Mouse (Mus musculus): ENCODE results near the gene Lmln. TPM values are rescaled to one million over a fixed set of nuclear protein-coding genes. Genes with fewer than 3 reads are reported as not detected.
"Not testable (repeated sequence)": the region's sequence is repeated elsewhere in the genome, so short reads cannot be mapped to it uniquely, and the experiment has no call there.

Gene Lmln
- polyA plus RNA-seq, 1 experiment, result 11.4 TPM

DNA sequence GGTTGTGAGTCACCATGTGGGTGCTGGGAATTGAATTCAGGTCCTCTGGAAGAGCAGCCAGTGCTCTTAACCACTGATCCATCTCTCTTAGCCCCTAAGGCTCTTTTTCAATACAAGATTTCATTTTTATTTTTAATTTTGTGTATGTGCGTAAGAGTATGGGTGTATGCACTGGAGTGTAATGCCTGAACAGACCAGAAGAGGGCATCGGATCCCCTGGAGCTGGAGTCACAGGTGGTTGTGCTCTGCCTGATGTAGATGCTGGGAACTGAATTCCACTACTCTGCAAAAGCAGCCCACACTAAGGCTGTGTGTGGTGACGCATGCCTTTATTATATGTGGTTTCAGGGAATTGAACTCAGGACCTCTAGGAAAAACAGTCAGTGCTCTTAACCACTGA, 83.9 kb downstream of the Lmln start:
- TF ChIP-seq POLR2A (IDR thresholded peaks at IDR 0.05; ENCODE audit: extremely low read depth, insufficient read depth, low read length) (no peak), CTCF (IDR thresholded peaks at IDR 0.05; ENCODE audit: extremely low read depth, insufficient read depth, low read length) (no peak)
- Histone ChIP-seq H3K4me1 (ENCODE audit: control insufficient read depth, insufficient read depth, low read length) (no peaks in the 10 kb centered on the region), H3K27ac (ENCODE audit: insufficient read depth, low read length) (no peak overlapping the region), H3K4me3 (ENCODE audit: insufficient read depth, low read length) (no peak overlapping the region)

DNA sequence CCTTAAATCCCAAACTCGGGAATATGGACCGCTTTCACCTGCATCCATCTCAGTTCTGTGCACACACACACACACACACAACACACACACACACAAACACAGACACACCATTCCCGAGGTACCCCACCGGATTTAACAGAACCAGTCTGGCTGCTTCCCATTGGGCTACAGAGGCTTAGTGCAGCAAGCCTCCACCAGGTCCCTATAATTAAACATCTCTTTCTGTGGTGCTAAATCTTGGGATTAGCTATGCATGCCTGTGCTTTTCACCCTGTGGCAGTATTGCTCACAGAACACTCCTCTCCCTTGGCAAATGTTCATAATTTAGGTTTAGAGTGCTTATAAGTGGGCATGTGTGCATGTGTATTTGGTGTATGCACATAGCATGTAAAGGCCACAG, 85.8 kb downstream of the Lmln start:
- no peak for TF ChIP-seq POLR2A (IDR thresholded peaks at IDR 0.05; ENCODE audit: extremely low read depth, insufficient read depth, low read length)
- no peak for TF ChIP-seq CTCF (IDR thresholded peaks at IDR 0.05; ENCODE audit: extremely low read depth, insufficient read depth, low read length)
- no peak overlapping the region for H3K27ac ChIP-seq (ENCODE audit: insufficient read depth, low read length)
- H3K4me3 ChIP-seq (ENCODE audit: insufficient read depth, low read length), result no peak overlapping the region

DNA sequence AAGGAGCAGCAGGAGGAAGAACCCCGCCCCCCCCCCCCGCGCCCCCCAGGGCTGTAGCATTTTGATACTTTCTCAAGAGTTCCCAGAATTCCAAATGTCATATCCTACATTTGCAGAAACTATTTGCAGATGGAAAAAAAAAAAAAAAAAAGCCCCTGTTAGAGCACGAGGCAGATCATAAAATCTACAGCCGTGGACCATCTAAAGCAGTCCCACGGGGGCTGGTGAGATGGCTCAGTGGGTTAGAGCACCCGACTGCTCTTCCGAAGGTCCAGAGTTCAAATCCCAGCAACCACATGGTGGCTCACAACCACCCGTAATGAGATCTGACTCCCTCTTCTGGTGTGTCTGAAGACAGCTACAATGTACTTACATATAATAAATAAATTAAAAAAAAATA, 88.6 kb downstream of the Lmln start:
- H3K4me3 ChIP-seq (ENCODE audit: insufficient read depth, low read length); H3K27ac ChIP-seq (ENCODE audit: insufficient read depth, low read length); H3K4me1 ChIP-seq (ENCODE audit: control insufficient read depth, insufficient read depth, low read length): not testable (repeated sequence)

More for the DNA sequence above, 85.8 kb downstream of the Lmln start:
- peaks cover 5% of the 10 kb centered on the region for H3K4me1 ChIP-seq (ENCODE audit: control insufficient read depth, insufficient read depth, low read length)

DNA sequence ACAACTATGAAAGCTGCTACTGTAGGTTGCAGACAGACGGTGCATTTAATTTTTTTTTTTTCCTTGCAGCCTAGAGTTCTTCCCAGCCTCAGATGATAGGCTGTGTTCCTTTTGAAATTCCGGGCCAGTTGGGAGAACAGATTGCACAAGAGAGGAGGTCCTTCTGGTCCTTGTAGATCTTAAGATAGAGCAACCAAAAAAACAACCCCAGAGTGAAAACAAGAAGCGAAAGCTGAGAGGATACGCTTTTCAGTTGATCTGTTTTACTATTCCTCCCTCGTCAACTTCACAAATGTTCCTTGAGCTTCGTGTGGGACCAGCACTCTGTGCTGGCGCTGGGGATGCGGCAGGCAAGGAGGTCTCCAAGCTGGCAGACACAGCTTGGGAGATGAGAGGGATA, 89.2 kb downstream of the Lmln start:
- Histone ChIP-seq H3K4me1 (ENCODE audit: control insufficient read depth, insufficient read depth, low read length) (peaks cover 5% of the 10 kb centered on the region), H3K27ac (ENCODE audit: insufficient read depth, low read length) (no peak overlapping the region), H3K4me3 (ENCODE audit: insufficient read depth, low read length) (no peak overlapping the region)
- TF ChIP-seq POLR2A (IDR thresholded peaks at IDR 0.05; ENCODE audit: extremely low read depth, insufficient read depth, low read length), result no peak
- no peak for TF ChIP-seq CTCF (IDR thresholded peaks at IDR 0.05; ENCODE audit: extremely low read depth, insufficient read depth, low read length)

DNA sequence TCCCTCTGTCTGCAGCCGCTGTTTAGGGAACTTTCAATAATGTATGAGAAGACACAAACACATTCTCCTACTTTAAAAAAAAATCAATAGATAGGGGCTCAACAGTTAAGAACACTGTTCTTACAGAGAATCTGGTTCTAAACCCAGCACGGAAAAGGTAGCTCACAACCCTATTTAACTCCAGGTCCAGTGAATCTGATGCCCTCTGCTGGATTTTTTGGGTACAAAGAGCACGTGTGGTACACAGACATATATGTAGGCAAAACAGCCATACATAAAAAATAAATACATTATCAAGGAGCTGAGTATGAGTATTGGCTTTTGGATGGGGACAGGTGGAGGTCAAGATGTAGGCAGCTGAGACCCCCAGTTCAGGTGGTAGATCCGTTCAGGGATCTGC, 92.7 kb downstream of the Lmln start:
- TF ChIP-seq POLR2A (IDR thresholded peaks at IDR 0.05; ENCODE audit: extremely low read depth, insufficient read depth, low read length), result no peak
- TF ChIP-seq CTCF (IDR thresholded peaks at IDR 0.05; ENCODE audit: extremely low read depth, insufficient read depth, low read length), result peak; percentile 35; the same call in 1 of the 2 replicates
- Histone ChIP-seq H3K27ac (ENCODE audit: insufficient read depth, low read length) (no peak overlapping the region), H3K4me3 (ENCODE audit: insufficient read depth, low read length) (no peak overlapping the region), H3K4me1 (ENCODE audit: control insufficient read depth, insufficient read depth, low read length) (peaks cover 8% of the 10 kb centered on the region)

DNA sequence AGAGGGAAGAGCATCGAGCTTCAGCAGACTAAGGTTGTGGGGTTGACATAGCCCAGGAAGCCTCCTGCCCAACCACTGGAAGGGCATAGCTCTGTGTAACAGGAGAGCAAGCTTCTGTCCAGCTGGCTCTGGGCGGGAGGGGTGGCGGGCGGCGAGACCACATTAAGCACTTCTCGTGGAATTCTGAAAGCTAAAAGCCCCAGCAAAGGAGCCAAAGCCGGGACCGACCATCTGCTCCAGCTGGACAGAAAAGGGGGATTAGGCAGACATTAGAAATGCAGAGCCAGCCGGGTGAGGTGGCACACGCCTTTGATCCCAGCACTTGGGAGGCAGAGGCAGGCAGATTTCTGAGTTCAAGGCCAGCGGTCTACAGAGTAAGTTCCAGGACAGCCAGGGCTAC, 95.7 kb downstream of the Lmln start:
- no peak for TF ChIP-seq CTCF (IDR thresholded peaks at IDR 0.05; ENCODE audit: extremely low read depth, insufficient read depth, low read length)
- no peak for TF ChIP-seq POLR2A (IDR thresholded peaks at IDR 0.05; ENCODE audit: extremely low read depth, insufficient read depth, low read length)
- peaks cover 4% of the 10 kb centered on the region for H3K4me1 ChIP-seq (ENCODE audit: control insufficient read depth, insufficient read depth, low read length)
- no peak overlapping the region for H3K4me3 ChIP-seq (ENCODE audit: insufficient read depth, low read length)
- no peak overlapping the region for H3K27ac ChIP-seq (ENCODE audit: insufficient read depth, low read length)

DNA sequence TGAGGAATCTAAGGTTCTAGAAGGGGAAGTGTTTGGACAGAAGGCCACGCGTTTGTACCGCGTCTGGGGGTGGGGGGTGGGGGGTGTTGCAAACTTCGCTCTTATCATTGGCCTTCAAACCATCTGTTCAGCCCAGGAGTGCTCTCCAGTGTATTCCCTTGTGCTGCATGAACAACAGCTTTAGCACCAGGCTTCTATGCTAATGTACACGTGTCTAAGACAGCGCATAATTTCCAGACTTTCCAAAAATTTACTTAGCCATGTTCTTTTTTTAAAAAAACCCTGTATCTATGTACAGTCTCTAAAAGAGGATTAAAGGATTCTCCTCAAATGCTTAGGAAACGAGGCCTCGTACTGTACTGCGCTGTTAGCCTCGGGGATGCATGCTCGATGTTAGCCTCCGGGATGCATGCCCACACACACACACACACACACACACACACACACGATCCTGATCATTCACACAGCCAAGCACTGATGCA, 96.3 kb downstream of the Lmln start:
- no peak for TF ChIP-seq CTCF (IDR thresholded peaks at IDR 0.05; ENCODE audit: extremely low read depth, insufficient read depth, low read length)
- no peak for TF ChIP-seq POLR2A (IDR thresholded peaks at IDR 0.05; ENCODE audit: extremely low read depth, insufficient read depth, low read length)
- peak overlapping the region; percentile 14; the same call in 1 of the 2 replicates for H3K27ac ChIP-seq (ENCODE audit: insufficient read depth, low read length)
- H3K4me1 ChIP-seq (ENCODE audit: control insufficient read depth, insufficient read depth, low read length), result peaks cover 4% of the 10 kb centered on the region
- no peak overlapping the region for H3K4me3 ChIP-seq (ENCODE audit: insufficient read depth, low read length)

DNA sequence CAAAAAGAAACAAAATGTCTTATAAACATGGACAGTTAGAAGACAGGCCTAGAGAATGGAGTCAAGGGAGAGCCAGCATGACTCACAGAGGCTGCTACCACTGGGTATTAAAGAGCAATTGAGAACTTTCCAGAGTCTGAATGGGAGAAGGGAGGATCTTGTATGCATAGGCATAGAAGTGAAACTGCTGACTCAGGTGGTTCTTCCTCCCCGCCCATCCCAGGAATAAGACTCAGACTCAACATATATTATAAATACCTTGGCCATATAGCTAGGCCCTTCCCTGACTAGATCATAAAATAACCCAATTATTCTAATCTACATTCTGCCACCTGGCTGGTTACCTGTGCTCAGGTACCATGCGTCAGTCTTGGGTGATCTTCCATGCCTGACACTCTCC, 97.0 kb downstream of the Lmln start:
- Histone ChIP-seq H3K4me1 (ENCODE audit: control insufficient read depth, insufficient read depth, low read length) (peaks cover 4% of the 10 kb centered on the region), H3K4me3 (ENCODE audit: insufficient read depth, low read length) (no peak overlapping the region), H3K27ac (ENCODE audit: insufficient read depth, low read length) (no peak overlapping the region)
- TF ChIP-seq POLR2A (IDR thresholded peaks at IDR 0.05; ENCODE audit: extremely low read depth, insufficient read depth, low read length) (no peak), CTCF (IDR thresholded peaks at IDR 0.05; ENCODE audit: extremely low read depth, insufficient read depth, low read length) (no peak)

DNA sequence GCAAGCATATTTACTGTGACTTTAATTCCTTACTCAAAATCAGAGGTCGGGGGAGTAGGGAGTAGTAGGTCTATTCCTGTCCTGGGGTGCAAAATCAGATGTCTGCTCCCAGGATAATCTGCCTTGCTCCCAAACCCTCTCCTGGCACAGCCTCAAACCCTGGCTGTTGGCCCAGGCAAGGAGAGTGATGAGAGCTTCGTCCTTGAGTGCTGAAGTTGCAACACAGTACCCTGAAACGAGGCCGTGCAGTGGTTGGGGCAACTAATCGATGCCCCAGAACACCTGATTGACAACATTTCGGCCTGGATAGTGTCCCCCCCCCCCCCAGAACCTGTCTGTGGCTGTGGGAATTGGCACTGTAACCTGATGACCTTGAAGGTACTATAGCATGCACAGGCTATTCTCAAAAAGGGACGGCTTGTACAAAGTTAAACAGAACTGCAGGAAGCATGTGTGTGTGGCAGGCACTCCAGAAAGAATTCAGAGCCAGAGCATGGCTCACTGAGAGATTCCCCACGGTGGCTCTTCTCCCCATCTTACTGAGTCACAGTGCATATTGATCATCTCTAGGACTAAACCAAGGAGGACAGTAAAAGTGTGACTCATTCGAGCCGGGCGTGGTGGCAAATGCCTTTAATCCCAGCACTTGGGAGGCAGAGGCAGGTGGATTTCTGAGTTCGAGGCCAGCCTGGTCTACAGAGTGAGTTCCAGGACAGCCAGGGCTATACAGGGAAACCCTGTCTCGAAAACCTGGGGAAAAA, 101.2 kb downstream of the Lmln start:
- Histone ChIP-seq H3K4me1 (ENCODE audit: control insufficient read depth, insufficient read depth, low read length) (peaks cover 4% of the 10 kb centered on the region), H3K27ac (ENCODE audit: insufficient read depth, low read length) (no peak overlapping the region), H3K4me3 (ENCODE audit: insufficient read depth, low read length) (no peak overlapping the region)
- TF ChIP-seq CTCF (IDR thresholded peaks at IDR 0.05; ENCODE audit: extremely low read depth, insufficient read depth, low read length) (no peak), POLR2A (IDR thresholded peaks at IDR 0.05; ENCODE audit: extremely low read depth, insufficient read depth, low read length) (no peak)

DNA sequence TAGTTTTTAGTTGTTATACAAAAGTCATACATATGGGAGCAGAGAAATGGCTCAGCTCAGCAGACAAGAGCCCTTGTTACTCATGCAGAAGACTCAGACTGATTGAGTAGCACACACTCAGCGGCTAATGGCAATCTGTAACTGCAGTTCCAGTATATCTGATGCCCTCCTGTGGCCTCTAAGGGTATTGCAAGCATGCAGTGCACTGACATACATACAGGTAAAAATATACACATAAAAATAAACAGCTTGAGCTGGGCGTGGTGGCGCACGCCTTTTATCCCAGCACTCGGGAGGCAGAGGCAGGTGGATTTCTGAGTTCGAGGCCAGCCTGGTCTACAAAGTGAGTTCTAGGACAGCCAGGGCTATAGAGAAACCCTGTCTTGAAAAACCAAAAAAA, 104.0 kb downstream of the Lmln start:
- not testable (repeated sequence) for H3K27ac ChIP-seq (ENCODE audit: insufficient read depth, low read length); H3K4me1 ChIP-seq (ENCODE audit: control insufficient read depth, insufficient read depth, low read length); H3K4me3 ChIP-seq (ENCODE audit: insufficient read depth, low read length)
- peak; percentile 1; the same call in 1 of the 2 replicates for TF ChIP-seq CTCF (IDR thresholded peaks at IDR 0.05; ENCODE audit: extremely low read depth, insufficient read depth, low read length)
